Mouse (Mus musculus) thymus, postnatal 14 days (tissue): ENCODE results near the gene Appl1.
"Not testable (repeated sequence)": the region's sequence is repeated elsewhere in the genome, so short reads cannot be mapped to it uniquely, and the experiment has no call there.

Source experiments
- DNase-seq: peaks from one replicate; pipeline ENCODE4 v3.0.0; 2021

Gene Appl1

DNA sequence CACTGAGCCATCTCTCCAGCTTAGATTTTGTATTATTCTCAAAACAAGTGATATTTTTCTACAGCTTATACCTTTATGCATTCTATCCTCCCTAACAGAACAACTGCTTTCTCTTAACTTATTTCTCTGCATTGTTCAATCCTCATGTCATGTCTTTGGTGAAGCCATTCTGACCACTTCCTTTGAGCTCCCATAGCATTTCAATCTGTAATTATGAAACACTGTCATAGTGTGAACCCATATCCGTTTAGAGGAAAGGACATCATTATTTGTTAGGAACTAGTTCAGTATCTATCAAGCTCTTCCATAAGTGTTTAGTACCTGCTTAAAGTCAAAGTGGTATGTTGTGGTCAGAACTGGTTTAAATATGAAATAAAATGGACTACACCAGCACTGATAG lies 10.5 kb downstream of the Appl1 start:
- no peak for DNase-seq

DNA sequence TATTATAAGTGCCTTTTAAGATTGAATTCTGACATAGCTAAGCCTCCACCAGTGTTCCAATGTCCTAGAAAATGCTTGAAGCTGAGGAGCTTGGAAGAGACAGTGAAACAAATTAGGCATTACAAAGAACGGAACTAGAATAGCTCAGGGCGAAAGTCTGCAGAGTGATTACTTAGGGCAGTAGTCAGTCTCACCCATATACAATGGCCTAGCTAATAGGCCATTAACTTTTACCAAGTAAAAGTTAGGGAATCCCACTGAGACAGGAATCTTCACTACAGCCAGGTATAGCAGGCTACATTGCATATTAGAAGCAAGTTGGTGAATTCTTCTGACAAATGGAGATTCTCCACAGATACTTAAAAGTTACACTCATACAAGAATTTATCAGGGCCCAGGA lies 14.9 kb downstream of the Appl1 start:
- not testable (repeated sequence) for DNase-seq

DNA sequence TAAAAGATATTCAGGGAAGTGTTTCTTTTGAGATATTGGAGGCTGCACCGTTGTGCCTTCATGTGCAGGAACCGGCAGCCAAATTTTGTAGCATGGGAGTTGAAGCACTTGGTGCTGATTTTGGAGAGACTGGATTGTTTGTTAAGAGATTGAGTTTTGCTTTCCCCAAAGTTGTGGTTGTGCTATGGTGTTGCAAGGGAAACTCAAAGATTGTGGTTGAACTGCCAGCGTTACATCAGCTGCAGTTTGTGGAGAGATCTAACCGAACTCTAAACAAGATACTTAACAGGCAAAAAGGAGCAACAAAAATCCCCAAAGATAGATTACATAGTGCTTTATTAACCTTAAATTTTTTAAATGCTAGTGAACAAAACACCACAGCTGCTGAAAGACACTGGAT lies 35.5 kb downstream of the Appl1 start:
- no peak for DNase-seq

DNA sequence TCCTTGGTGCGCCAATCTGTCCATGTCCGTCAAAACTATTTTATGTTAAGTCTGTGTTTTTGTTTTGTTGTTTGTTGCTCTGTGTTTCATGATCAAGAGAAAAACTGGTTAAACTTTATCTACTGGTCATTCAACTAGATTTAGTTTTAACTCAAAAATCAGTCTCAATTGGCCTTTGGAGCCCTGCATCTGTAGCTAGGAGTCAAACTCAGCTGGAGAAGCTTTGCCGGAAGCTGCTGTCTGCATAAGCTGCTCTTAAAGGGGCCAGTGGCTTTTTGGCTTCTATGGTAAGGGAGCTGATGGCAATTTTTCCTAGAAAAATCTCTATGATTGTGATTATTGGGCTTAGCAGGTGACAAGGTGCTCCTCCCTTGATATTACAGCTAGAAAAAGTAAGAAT lies 36.1 kb downstream of the Appl1 start:
- no peak for DNase-seq

DNA sequence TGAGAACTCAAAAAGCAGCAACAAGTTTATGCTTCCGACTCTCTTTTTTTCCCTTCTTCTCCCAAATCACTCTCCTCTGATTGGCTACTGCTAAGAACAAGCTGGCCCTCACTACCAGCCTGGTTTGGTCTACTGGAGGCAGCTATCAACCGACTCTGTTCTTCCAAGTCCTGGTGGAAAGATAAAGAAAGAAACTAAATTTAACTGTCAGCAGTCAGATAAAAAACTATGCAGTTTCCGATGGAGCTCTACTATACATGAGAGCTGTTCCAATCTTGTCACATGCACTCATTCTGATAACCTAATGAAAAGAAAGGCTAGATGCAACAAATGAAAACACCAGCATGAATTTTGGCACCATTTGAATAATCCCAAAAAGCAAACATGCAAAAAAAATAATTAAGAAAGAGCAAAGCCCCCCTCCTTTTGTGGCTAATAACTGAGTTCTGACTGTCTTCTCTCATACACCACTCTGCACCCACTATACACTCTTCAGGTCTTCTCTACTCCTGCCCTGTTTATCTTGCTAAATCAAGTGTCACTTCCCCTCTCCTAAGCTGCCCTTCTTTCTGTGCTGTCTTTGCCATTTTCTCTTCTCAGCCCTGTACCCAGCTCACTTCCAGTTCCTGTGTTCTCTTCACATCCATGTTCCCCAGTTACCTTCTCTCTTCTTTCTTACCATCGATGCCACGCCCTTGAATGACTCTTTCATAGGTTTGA lies 47.2 kb downstream of the Appl1 start:
- no peak for DNase-seq

DNA sequence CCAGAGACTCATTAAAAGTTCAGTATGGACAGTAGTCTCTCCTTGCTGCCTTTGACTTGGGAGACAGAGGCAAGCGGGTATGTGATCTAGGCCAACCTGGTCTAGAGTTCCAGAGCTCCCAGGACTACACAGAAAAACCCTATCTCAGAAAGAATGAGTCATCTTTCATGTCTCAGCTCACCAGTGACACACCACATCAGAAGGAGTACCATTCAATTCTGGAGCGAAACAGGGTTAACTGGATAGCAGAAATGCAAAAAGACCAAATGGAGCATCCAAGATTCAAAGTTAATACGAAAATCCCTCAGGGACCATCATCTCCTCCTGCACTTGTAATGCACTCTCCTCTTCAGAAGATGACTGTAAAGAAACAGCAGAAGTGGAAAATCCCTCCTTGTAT lies 51.7 kb downstream of the Appl1 start:
- DNase-seq: no peak

DNA sequence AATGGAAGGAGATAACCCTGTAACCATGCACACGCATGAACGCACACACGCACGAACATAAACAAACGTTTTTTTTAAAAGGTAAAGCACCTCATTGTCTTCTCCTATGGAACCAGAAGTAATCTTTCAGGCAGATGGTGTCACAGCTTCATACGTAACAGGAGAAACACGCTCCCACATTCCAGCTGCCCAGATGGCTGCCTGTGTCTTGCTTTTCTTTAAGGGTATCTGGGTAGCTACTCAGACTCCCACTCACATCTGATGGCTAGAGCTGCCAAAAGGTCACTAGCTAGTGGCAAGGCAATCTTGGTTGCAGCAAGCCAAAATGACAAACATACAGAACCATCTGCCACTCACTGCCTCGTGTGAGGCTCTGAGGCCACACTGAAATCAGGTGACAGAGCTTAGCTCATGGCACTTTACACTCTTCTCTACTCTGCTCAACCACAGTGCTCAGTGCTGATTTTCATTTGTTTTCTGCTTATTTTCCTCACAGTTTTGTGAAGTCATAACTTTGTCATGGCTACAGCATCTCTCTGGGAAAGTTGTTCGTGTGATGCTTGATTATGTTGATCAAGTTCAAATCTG lies 57.3 kb downstream of the Appl1 start:
- DNase-seq: no peak

DNA sequence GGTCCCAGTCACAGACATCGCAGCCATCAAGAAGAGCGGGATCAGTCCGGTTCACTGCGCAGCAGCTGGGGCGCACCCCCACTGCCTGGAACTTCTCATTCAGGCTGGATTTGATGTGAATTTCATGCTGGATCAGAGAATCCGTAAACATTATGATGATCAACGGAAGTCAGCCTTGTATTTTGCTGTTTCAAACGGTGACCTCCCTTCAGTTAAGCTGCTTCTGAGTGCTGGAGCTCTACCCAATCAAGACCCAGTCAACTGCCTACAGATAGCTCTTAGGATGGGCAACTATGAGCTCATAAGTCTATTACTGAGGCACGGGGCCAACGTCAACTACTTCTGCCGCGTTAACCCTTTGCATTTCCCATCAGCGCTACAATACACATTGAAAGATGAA lies 59.2 kb downstream of the Appl1 start:
- no peak for DNase-seq

DNA sequence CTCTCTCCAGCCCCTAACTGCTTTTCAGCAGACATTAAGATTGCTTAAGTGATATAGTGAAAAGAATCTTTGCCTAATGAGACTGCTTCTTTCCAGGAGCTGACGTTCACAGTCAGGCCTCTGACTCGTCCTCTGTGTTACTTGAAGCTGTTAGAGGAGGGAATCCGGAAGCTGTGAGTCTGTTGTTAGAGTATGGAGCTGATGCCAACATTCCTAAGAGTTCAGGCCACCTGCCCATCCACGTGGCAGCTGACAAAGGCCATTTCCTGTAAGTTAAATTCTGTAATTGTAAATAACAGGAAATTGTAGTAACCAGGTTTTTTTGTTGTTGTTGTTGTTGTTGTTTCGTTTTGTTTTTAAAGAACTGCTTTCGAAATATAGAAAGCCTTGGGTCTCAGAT lies 59.8 kb downstream of the Appl1 start:
- no peak for DNase-seq

DNA sequence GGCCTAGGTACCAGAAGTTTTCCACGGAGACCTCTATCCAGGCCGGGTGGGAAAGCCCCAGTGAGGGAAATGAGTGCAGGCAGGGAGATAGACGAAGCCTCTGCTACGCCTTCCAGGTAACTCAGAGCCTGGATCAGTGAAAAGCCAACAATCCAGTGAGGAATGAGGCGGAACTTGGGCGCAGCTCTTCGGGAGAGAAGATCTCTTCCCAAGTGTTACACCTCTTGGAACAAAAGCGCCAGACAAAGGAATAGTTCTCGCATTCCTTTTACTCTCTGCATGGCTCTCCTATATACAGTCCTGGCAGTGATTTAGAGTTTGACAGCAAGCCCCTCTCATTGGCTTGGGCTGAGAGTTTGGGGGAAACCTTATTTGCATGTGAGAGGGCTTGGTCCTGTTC lies 60.6 kb downstream of the Appl1 start:
- not testable (repeated sequence) for DNase-seq

DNA sequence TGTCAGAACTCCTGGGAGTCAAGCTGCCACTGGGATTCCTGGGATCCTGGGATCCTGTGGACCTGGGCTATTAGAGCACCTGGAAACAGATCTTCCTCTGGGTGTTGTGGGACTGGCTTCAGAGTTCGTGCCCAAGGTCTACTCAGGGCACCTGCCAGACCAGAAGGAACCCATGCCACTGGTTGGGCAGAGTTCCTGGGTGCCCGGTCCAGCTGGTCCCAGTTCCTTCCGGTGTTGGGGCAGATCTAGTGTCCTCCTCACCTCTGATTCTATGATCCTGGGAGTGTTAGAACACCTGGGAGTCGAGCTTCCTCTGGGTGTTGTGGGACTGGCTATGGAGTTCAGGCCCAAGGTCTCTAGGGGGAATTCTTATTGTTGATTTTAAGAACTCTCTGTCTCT lies 63.6 kb downstream of the Appl1 start:
- no peak for DNase-seq

DNA sequence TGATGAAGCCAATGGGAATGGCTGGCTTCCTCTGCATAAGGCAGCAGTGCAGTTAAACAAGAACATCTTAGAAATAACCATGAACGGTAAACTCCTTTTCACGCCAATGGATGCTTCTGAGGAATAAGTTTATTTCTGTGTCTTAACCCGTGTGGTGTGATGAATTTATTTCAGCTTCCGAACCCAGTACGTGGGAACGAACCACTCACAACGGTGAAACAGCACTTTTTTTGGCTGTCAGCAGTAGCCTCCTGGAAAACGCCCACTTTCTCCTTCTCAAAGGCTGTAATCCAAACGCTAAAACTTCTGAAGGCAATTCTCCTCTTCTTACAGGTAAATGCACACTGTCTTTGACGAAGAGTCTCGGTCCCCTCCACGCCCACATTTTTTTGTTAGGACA lies 70.1 kb downstream of the Appl1 start:
- no peak for DNase-seq

DNA sequence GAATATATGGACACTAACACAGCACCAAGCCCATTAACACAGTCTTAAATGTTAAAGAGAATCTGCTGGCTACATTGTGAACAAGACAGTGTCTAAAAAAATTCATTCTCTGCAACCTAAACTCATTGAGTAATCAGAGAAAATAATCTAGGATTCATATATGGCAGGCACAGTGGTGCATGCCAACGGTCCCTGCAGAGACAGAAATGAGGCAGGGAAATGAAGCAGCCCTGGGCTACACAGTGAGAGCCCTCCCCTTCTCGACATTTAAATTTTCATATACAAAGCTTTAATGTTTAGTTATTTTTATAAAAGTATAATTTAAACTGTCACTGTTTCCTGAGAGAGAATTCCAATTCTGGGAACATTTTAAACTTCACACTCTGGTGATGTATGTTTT lies 71.5 kb downstream of the Appl1 start:
- DNase-seq: no peak

DNA sequence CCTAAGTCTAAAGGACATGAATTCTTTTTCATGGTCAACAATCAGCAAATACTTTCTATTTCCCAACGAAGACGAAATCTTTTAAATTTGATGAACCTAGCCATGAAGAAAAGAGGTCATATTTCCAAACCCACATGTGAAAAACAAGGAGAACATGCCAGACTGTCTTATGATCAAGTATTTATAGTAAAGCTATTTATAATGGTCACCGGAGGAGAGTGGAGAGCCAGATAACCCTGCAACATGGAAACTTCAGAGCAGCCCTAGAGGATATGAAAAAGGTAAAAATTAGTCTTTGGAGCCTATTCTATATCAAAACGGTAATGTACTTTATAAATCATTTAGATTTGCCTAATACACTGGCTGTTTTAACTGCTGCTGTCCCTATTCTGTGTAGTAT lies 76.6 kb downstream of the Appl1 start, which contains the start of gene Asb14:
Gene Asb14 (plus strand): TSS at position 166 of the 400 bp plus-strand sequence.
- no peak for DNase-seq

DNA sequence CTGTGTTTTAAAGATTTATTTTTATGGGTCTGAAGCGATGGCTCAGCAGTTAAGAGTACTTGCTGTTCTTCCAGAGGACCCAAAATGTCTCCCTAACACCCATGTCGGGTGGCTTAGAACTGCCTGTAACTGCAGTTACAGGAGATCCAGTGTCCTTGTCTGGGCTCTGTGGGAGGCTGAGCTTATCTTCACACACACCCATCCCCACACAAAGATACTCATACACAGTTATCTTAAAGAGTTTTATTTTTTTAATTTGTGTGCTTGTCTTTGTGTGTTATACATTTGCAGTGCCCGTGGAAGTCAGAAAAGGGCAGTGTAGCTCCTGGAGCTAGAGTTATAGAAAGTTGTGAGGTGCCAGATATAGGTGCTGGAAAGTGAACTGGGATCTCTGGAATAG lies 80.3 kb downstream of the Appl1 start:
- DNase-seq: no peak

DNA sequence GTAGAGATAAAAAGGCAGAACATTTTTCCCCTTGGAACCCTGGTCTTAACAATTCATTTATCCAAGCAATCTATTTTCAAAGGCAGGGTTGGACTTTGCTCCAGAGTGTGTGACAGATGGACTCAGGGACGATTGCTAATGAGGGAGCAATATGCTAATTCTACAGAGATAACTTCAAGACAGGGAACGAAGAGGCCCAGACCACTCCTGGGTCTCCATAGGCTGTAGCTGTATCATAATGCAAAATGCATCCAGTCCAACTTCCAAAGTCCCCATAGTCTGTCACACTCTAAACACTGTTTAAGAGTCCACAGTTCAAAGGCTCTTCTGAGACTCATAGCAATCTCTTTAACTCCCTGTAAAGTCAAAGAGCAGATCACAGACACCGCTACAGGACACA lies 83.8 kb downstream of the Appl1 start:
- DNase-seq: no peak

DNA sequence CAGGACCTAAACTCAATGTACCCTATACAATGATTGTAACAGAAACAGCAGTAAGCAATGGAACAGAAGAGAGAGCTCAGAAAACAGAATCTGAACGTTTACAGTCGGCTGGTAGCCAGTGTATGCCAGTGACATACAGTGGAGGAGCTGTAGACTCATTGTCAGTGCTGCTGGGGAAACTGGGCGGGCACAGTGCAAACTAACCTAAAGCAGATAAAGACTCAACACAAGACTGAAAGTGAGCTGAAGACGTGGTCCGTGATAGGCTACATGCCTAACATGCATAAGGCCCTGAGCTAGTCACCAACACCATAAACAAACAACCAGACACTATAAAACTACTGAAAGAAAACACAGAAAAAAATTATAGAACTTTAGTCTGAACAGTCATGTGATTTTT lies 89.3 kb downstream of the Appl1 start:
- no peak for DNase-seq

DNA sequence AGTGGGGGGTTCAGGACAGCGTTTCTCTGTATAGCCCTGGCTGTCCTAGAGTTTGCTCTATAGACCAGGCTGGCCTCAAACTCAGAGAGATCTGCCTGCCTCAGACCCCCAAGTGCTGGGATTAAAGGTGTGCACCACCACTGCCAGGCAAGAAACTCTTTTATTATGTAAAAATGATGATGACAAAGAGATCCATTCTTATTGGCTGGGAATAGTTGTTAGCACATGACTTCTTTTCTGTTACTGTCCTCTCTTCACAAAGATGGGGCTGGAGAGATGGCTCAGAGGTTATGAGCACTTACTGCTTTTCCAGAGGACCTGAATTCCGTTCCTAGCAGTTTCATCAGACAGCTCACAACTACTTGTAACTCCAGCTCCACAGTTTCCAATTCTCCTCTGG lies 91.1 kb downstream of the Appl1 start:
- DNase-seq: no peak

DNA sequence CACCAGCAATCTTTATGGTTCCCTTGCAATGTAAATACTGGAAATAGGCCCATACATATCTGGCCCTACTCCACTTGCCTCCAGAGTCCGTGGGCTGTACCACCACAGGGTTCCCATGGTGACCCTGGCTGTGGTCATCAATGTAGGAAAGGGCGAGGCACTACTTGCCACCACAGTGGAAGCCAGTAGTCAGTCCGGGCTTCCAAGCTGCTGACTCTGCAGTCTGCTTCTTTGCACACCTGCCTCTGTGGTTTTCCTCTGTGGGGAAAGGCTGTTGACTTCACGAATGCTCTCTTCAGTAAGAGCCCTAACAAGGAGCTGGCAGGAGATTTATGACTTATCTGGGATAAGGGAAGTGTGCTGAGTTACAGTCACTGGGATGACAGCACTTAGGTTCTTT lies 92.3 kb downstream of the Appl1 start:
- peak; percentile 59 for DNase-seq
